Mouse (Mus musculus) adrenal gland, adult 18-20 months (tissue): ENCODE results near the gene Fkbp15. TPM values are rescaled to one million over a fixed set of nuclear protein-coding genes. Genes with fewer than 3 reads are reported as not detected.

ENCODE experiments used
- DNase-seq, 2 experiments: peaks; one replicate each; pipeline ENCODE4 v3.0.0; 2021 to 2022; ENCODE audit warnings: low spot score in 2 of 2
- long read RNA-seq, 2 experiments: library from polyadenylated mRNA; stranded (forward); transcript quantifications; one replicate each; pipeline ENCODE4 v2.0.0; 2021
- total RNA-seq, 2 experiments: library from RNA; stranded (reverse); gene quantifications; 1 replicate in 1 of 2; 2 replicates in 1 of 2; pipeline ENCODE4 v1.2.3; 2021

The Fkbp15 gene
- total RNA-seq: 10 to 100 TPM; 31.4 to 32.1 TPM
- long read RNA-seq, experiment 1, full-length matches to known transcripts: 17 of 28 reads
- long read RNA-seq, experiment 1, partial matches to known transcripts: 10 of 28 reads
- long read RNA-seq, experiment 1, other reads (novel, unspliced or antisense): 1 of 28 reads
- long read RNA-seq, experiment 2, full-length matches to known transcripts: 17 of 42 reads
- long read RNA-seq, experiment 2, partial matches to known transcripts: 17 of 42 reads
- long read RNA-seq, experiment 2, other reads (novel, unspliced or antisense): 8 of 42 reads

DNA sequence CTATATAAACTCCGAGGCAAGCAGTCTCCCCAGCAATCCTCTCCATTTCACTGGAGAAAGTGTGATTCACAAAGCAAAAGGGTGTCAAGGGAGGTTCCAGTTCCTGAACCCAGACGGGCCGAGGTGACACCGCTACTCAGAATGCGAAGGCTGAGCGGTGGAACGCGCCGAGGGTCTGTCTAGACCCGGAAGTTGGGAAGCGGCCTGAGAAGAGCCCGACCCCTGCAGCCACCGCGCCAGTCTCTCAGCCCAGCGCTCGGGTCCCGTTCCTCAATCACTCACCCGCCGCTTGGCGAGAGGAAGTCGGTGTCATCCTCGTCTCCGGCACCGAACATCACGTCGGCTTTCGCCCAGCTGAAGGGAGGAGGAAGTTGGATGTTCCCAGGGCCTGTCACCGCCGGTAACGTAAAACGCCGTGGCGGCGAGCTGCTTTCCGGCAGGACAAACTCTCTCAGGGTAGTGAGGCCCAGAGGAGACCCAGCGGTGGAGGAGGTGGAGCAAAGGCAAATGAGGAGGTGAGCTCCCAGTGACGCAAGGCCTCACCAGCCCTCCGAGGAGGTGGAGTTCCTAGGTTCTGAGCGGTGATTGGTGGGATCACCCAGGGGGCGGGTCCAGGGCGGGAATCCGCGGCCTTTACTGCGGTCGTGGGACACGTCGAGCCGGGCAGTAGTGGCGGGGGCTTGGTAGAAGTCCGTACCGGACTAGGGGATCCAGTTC lies at the start of gene Fkbp15, which contains the start of gene Slc31a1:
Fkbp15 (minus strand) TSS at position 461 of the 717 bp plus-strand sequence.
Slc31a1 (plus strand) TSS at position 640 of the 717 bp plus-strand sequence.
- peak; percentile 89 to 92 for DNase-seq

DNA sequence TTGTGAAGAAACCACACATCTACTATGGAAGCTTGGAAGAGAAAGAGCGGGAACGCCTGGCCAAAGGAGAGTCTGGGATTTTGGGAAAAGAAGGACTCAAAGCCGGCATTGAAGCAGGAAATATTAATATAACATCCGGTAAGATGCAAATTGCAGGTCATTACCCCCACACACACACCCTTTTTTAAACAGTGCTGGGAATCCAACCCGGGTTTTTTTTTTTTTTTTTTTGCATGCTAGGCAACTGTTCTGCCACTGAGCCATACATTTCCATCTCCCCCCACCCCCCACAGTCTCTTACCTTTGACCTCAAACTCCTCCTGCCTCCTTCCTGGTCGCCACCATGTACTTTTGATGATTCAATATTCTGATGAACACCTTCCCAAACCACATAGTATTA lies 49.3 kb upstream of the Fkbp15 start:
- no peak for DNase-seq

DNA sequence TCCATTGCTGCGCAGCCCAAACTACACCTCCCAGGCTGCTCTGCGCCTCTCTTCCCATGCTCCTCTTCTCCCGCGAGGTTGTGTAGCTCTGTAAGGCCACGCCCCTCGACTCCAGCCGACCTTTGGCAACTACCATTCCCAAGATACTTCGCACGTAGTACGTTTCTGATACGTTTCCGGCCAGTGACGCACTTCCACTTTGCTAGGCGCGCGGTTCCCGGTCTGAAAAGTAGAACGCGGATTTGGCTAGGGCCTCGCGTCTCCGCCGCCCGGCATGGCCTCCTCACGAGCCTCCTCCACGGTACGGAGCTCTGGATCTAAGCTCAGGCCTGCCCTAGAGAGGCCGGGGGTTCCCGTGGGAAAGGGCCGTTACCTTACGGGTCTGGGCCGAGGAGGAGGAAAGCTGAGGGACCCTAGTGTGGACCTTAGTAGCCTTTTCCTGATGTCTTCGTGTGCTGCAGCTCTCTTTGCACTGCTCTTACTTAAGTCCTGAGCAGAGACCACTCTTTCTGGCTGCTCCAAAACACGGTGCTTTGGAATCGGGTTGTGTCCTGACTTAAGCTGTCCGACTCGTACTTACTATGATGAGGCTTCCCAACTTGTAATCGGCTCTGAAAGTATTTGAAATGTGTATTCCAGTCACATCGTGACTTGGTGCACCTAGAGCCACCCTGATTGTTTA lies 48.4 kb upstream of the Fkbp15 start, which contains the start of the genes Cdc26 and Prpf4:
Cdc26 (minus strand) TSS at position 42 of the 682 bp plus-strand sequence.
Prpf4 (plus strand) TSS at position 197 of the 682 bp plus-strand sequence.
- DNase-seq: peak; percentile 89 to 90

DNA sequence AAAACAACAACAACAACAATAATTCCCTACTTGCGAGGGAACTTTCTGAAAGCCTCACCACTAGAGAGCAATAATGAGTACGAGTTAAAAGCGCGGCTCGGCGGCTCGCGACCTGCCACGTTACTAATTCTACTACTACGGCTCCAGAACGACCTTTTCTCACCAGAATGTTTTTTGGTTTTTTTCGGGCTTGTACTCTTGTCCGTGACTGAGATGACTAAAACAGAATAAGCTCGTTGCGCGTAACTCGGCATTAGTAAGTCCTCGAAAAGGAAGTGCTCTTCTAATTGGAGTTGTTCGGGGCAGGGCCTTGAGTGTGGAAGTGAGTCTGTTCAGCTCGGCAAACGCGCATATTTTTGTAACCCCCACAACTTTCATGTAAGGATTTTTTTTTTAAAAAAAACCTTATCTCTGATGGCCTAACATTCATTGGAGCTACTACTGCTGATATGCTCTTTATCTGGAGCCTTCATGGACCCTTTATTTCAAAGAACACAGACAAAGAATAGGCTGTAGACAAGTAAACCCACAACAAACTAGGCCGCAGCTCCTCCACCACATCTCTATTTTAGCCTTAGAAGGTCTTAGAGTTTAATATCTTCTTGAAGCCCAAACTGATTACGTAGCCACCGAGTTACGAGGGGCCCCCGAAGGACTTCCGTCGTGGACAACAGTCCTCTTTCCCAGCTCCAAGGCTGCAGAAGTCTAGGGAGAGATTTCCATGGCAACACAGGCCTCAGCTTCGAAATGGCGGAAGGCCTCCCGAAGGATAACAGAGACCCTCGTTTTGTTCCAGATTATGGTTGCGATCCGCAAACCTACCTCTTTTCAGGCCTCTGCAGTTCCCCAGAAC lies 47.6 kb upstream of the Fkbp15 start:
- peak; percentile 26 to 45 for DNase-seq

DNA sequence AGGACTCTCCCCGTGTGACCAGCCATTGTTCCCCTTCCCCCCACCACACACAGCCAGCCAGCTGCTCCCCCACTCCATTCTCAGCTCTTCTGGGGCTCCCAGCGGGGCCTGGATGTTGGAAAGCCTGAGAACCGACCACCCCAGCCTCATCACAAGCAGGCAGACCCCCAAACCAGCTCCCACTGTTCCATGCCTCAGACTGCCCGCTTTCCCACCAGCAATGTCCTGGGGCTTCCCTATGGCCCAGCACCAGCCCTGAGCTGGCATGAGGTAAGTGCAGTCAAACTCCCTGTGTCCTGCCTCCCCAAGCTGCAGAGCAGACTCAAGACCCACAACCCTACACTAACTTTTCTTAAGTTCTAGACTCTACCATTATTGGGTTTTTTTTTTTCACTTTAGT lies 45.8 kb upstream of the Fkbp15 start:
- no peak for DNase-seq

DNA sequence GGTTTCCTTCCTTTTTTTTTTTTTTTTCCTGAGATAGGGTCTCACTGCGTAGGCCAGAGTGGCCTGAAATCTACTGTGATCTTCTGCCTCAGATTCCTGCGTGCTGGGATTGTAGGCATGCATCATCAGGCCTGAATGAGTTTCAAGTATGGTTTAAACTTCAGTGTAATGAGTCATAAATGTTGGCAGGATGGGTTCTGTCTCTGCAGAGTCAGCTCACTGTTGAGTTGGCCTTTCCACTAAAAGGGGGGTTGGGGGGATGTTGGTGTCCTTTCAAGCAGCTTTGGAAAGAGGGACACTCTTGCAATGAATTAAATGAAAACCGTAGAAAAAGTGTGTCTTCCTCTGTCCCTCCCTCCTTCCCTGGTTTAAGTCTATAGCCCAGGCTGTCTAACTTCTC lies 38.6 kb upstream of the Fkbp15 start:
- no peak for DNase-seq

DNA sequence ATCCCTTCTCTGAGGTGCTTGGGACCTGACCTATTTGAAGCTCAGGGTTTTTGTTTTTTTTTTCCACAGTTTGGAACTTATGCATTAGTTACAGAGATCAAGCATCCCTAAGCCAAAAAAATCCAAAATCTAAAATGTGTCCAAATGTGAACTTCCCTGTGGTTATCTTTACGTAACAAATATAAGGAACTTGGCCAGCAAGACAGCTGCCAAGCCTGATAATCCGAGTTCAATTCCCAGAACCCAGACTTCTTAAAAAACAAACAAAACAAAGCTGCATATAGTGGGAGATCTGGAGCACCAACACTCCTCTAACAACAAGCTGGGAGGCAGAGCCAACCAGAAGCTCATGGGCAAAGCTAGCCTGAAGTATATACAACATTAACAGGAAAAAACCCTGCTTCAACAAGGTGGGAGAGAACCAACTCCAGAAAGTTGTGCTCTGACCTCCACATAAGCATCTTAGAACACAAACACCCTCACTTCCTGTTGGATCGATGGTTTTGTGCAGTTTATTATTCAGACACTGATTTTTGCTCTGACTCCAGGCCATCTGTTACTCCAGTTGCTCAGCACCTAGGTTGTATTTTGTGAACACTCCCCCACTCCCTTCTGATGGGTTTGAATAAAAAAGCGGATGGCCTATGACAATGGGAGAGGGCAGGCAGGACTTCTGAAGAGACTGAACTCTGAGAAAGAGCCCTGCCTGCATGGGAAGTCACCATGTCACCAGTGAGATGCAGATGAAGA lies 37.4 kb upstream of the Fkbp15 start:
- DNase-seq: no peak

DNA sequence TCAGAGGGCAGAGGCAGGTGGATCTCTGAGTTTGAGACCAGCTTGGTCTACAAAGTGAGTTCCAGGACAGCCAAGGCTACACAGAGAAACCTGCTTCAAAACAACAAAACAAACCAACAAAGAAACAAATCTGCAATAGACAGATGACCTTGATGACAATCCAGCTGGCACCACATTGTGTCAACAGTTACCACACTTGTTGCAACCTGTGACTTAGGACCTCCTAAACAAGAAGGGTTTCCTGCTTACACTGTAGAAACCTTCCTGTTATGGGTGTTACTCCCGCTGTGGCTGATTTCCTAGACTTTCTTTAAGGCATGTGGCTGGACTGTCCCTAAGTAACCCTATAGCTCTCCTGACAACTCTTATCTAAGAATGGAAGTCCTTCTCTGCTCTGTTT lies 35.5 kb upstream of the Fkbp15 start:
- no peak for DNase-seq

DNA sequence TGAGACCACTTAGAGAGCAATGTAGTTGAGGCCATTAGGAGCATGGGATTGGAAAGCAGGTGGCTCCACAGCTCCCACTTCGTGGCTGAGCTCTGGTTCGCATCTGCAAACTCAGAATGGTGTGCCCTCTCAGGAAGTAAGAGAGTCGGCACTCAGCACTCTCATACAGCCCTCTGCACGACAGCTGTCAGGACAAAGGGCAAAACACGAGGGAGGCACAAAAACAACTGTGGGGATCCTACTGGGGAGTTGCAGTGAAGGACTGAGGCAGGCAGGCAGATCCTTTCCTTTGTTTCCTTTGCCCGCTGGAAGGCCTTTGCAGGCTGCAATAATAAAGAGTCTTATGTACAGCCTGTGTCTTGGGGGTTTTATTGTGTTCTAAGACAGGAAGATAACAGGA lies 33.1 kb upstream of the Fkbp15 start:
- no peak for DNase-seq

DNA sequence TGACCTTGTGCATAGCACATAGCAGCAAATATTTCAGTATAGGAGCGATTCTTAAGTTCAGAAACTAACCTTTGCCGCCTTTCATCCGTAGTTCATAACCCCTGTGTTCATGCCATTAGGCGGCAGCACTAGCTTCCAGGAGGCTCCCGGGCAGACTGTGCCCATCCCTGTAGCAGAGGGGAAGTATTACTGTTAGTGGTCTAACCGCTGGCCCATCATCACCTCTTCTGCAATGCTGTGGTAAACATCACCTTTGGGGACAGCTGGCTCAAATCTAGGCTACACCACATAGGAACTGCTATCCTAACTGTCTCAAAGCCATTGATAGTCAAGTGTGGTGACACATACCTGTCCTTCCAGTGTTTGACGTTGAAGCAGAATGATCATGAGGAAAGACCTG lies 31.5 kb upstream of the Fkbp15 start:
- no peak for DNase-seq

DNA sequence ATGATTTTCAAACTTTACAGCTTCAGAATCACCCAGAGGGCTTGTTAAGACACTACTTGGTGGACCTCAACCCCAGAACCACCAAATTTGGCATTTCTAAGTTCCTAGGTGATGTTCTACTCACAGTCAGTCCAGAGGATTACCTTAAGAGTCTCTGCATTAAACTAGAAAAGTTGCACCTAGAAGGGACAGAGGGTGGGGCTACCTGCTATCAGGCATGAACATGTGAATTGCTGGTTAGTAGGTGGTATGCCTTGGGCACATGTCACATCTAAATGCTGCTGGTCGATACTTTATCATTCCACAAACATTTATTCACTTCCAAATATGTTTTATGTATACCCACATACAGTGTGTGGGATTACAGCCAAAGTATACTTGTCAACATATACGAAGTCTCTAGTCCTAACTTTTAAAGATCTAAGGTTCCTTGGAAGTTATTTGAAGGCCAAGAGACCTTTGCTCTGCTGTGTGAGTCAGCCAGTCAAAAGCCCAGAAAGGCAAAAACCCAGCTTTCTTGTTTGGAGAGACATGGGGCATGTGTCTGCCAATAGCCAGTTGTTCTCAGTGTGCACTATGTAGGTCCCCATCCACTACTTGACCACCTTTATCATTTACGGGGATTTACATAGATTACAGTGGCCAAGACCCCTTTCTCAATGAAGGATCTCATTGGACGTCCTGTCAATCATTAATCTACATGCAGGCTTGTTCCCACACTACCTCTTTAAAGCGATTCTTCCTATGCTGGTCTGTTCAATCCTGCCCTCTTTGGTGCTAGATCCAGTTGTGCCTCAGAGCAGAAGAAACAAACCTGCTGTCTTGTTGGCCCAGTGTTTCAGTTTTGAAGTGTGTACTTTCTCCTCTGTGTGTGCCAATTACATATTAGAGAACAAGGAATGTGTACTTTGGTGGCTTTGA lies 29.5 kb upstream of the Fkbp15 start:
- no peak for DNase-seq

DNA sequence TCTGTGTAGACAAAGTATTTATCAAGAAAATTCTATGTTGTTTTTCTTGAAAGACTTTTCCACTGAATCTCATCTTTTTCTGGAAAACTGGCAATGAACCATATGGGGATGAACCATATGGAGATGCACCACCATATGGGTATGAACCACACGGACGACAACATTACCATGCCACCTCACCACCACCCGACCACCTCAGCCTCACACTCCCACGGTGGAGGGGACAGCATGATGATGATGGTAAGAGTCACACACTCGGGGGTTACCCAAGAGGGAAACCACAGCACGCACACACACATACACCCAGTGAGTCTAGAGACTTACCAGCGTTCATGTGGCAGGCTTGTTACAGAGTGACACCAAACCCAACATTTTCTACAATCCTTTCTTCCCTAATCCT lies 25.1 kb upstream of the Fkbp15 start:
- DNase-seq: no peak

DNA sequence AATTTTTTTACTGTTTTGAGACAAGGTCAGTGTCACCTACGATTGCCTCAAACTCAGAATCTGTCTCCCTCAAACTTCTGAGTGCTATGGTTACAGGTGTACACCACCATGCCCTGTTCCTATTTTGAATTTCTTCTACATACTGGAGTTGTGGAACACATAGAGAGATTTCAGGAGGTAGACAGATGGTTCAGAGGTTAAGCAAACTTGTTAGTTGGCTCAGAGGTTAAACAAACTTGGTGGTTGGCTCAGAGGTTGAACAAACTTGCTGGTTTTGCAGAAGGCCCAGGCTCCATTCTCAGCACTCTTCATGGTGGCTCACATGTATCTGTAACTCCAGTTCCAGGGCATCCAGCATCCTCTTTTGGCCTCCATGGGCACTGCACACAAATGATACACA lies 23.8 kb upstream of the Fkbp15 start:
- DNase-seq: no peak

DNA sequence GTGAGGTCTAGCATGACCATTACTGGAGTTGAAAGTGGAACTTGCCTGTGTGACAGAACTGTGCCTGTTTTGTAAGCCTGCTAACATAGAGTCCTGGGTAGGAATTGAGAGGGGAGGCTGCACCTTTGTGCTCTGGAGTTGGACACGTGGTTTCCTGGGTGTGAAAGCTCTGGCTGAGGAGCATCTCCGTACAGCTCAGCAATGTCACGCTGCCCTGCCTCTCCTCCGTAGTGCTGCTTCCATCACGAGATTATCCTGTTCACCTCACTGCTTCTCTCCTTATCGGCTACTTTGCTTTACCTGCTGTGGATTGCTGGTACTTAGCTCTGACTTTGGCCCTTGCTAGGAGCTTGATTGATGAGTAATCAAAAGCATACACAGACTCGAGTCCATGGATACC lies 23.4 kb upstream of the Fkbp15 start:
- DNase-seq: no peak

DNA sequence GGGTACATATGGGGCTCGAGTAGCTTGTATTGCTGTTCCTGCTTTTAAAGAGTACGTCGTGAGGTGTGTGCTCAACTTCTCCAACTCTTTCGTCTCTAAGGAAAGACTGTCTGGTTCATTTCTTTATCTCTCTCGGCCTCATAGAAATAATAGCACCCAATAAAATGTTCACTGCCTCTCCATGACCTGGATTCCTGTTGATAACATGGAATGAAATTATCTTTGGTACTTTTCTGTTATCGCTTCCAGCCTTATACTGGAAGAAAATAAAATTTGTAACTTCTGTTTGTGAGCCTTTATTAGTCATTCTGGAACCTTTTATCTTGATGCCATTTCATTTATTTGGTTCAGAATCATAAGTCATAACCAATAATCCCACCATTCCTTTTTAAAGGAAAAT lies 22.9 kb upstream of the Fkbp15 start:
- DNase-seq: no peak

DNA sequence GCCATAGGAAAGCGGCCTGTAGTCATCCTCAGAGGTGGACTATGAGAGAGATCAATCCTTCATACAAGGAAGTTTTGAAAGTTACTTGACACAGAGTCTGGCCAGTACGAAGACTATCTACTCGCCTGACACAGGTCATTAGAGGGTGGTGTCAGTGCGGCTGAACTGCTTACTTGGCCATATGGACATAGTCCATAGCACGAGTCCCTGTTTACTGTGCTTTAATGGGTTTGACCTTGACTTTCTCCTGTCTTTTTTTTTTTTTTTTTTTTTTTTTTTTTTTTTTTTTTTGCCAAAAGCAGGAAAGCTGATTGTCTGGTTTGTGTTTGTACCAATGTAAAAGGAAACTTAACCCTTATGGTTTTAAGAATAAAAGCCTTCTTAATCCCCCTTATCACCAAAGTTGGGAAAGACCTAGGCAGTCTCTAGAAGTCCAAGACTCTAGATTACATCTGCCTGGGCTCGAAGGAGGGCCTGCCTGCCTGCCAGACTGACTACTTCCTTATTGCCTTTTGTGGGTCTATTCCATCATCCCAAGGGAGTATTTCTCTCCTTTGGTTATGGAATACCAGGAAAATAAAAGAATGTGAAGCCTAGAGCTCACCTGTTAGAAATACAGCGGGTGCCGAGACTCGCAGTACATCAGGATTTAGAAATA lies 19.5 kb upstream of the Fkbp15 start:
- no peak for DNase-seq

DNA sequence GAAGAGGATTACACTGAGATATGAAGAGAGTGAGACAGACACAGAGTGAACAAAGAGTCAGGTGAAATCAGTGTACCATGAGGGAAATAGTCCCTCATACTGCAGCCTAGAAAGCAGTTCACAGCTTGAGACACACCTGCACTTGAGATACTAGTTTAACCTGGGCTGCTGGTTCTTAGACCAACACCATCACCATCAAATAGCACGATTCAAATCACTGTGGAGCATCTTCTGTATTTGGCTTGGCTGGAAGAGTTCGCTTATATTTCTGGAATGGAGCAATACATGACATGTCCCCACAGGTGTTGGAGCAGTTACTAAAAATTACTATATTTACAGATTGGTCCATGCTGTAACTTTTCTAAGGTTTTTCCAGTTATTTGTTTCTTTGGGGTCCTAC lies 15.8 kb upstream of the Fkbp15 start:
- no peak for DNase-seq

DNA sequence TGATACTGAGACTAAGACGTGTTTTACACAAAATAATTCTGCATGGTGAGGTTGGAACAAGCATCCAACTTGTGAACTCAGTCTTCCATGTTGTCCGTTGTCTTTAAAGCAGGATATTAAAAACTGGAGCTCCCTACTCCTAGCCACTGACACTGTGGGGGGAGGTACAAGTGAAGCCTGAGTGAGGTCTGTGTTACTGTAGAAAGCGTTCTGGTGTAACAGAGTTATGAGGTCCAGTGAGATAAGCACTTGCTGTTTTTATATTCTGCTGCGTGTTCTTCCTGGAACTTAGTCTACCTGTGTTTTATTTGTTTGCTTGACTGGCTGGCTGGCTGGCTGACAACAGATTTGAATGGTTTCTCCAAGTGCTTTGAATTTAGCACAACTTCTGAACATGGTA lies 14.0 kb upstream of the Fkbp15 start:
- DNase-seq: no peak

DNA sequence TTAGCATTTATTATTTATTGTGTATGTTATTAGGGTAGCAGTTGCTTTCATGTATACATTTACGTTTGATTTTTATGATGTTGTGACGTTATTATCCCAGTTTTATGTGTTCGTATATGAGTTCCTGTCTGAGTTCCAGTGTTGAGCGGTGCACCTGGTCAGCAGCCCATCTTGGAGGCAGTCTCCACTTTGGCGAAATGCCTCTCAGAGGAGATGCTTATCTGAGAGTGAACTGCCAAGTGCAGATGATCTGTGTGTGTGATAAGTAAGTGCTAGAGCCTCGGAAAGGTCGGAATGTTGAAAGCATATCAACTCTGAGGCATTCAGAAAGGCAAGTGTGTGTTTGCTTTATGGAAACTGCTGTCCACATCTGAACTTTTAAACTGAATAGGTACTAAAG lies 13.3 kb upstream of the Fkbp15 start:
- DNase-seq: no peak
